Mouse (Mus musculus) forebrain, postnatal 0 days (tissue): Measurements from ENCODE around the gene Mgll. TPM values are rescaled to one million over a fixed set of nuclear protein-coding genes. Genes with fewer than 3 reads are reported as not detected.

Experiments used
- ATAC-seq: fragments of 200-750 bp; cut with Nextera tagmentation; 2 replicates; pipeline ENCODE4 v1.8.0; 2017; ENCODE audit warnings: mild to moderate bottlenecking, moderate library complexity
- DNase-seq: peaks from one replicate; pipeline ENCODE4 v3.0.0-alpha.2; 2015
- H3K27ac ChIP-seq: fragments of 300-500 bp; sonication (generic); 2 replicates; pipeline ENCODE4 v1.5.1; 2014; ENCODE audit warnings: low read depth, mild to moderate bottlenecking, antibody characterized with exemption, low read length, moderate library complexity, mixed read lengths
- H3K27me3 ChIP-seq: fragments of 300-500 bp; sonication (generic); 2 replicates; pipeline ENCODE4 v1.6.1; 2014; ENCODE audit warnings: mild to moderate bottlenecking, low read length, mixed read lengths; ENCODE audit not compliant: insufficient read depth
- H3K36me3 ChIP-seq: fragments of 300-500 bp; sonication (generic); 2 replicates; pipeline ENCODE4 v1.6.1; 2014; ENCODE audit warnings: mild to moderate bottlenecking, moderate library complexity; ENCODE audit not compliant: insufficient read depth
- H3K4me1 ChIP-seq: fragments of 300-500 bp; sonication (generic); 2 replicates; pipeline ENCODE4 v1.6.1; 2014; ENCODE audit warnings: antibody characterized with exemption; ENCODE audit not compliant: insufficient read depth
- H3K4me2 ChIP-seq: fragments of 300-500 bp; sonication (generic); 2 replicates; pipeline ENCODE4 v1.6.1; 2014; ENCODE audit warnings: low read depth, mild to moderate bottlenecking, moderate library complexity
- H3K4me3 ChIP-seq: fragments of 300-500 bp; sonication (generic); 2 replicates; pipeline ENCODE4 v1.5.1; 2014; ENCODE audit warnings: low read depth, low read length, mixed read lengths
- H3K9ac ChIP-seq: fragments of 300-500 bp; sonication (generic); 2 replicates; pipeline ENCODE4 v1.6.1; 2014; ENCODE audit warnings: mild to moderate bottlenecking
- H3K9me3 ChIP-seq: fragments of 300-500 bp; sonication (generic); 2 replicates; pipeline ENCODE4 v1.6.1; 2016; ENCODE audit warnings: low read length
- CTCF ChIP-seq: sonication (generic); IDR thresholded peaks from 2 replicates; pipeline ENCODE4 v1.5.1; 2016; ENCODE audit warnings: antibody characterized with exemption, control low read depth, low read depth
- WGBS: fragments of 180-500 bp; shearing (Covaris S2); extraction: QIAGEN DNeasy Blood & Tissue Kit; methylation state at CpG from one replicate; pipeline ENCODE4 v1.1.7; 2014; 5-methylcytosine and 5-hydroxymethylcytosine counted together
- polyA plus RNA-seq: library from polyadenylated mRNA; unstranded; fragments of >200 nt; fragmentation: Nextera tagmentation; extraction: Ambion mirVana; gene quantifications from 2 replicates; pipeline ENCODE4 v1.2.1, GENCODE M21; 2015
- total RNA-seq: library from RNA; depleted of rRNA; stranded (reverse); fragments of >200 nt; gene quantifications from 2 replicates; pipeline ENCODE4 v1.2.3, GENCODE M21; 2014

Mgll gene
- total and polyA plus RNA-seq, 2 experiments from 2014 or later: 35.1 to 60.7 TPM

GRCm38 (mm10) chr6:88769723-88770122, 45.5 kb downstream of the Mgll start:
- Histone ChIP-seq H3K4me3 (no peak overlapping the region), H3K4me2 (no peak overlapping the region), H3K9ac (no peak overlapping the region), H3K27ac (no peak overlapping the region), H3K36me3 (no peaks in the 10 kb centered on the region), H3K4me1 (peaks cover 8% of the 10 kb centered on the region), H3K9me3 (no peaks in the 10 kb centered on the region), H3K27me3 (no peaks in the 10 kb centered on the region)
- DNase-seq (no peak), ATAC-seq (no peak)
- no peak for TF ChIP-seq CTCF
- 81% methylated on average over 6 of the region's 6 CpGs for WGBS

DNA sequence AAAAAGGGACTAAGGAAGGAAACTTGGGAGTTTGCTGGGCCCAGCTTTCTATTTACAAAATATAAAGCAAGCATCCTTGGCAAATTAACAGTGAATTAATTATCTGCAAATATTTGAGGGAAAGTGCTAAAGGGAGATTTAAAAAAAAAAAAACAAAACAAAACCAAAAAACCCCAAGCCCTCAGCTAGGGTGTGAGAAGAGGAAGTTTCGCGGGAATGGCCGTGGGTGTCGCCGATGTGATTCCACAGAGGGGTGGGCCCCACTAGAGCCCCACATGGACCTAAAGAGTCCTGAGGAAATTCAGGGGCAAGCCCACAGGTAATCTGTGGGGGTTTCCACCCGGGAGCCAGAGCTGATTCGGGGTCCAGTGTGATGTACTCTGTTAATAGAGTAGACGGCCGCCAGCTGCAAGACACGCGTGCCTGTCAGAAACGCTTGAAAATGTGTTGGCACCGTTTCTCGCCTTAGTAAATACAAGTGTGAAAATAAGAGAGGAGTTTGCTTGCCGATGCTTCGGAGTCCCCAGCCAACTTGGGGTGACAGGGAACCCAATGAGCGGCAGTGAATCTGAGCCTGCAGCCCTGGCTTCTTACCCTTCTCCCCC, 46.2 kb downstream of the Mgll start:
- DNase-seq: no peak
- no peak for TF ChIP-seq CTCF
- Histone ChIP-seq H3K27ac (peak overlapping the region; percentile 30; the same call in 1 of the 2 replicates), H3K9me3 (no peaks in the 10 kb centered on the region), H3K36me3 (no peaks in the 10 kb centered on the region), H3K27me3 (no peaks in the 10 kb centered on the region), H3K9ac (no peak overlapping the region), H3K4me3 (no peak overlapping the region), H3K4me2 (0 out of 2 replicates have a peak overlapping the region, but pooled peaks have one; percentile 2), H3K4me1 (peaks cover 8% of the 10 kb centered on the region)
- 39% methylated on average over 17 of the region's 17 CpGs for WGBS
- ATAC-seq: peak; percentile 40; the same call in 1 of the 2 replicates

DNA sequence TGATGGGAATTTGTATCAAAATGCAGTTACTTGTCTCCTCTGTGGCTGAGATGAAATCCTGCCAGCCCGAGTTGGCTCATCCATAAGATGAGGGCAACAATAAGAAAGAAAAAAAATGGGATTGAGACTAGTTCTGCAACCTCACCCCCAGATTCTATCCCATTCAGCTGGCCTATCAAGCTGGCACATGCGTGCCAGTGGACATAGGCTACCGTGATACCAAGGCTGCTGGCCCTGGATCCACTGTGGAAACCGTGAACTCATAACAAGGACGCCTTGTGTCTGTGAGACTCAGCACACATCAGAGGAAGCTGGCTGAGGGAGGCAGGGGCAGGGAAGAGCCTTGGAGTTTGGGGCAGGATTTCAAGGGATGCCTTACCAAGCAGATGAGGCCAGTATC, 46.8 kb downstream of the Mgll start:
- 58% methylated on average over 5 of the region's 5 CpGs for WGBS
- no peaks in the 10 kb centered on the region for H3K27me3 ChIP-seq
- no peak for TF ChIP-seq CTCF
- H3K9me3 ChIP-seq: no peaks in the 10 kb centered on the region
- ATAC-seq (no peak), DNase-seq (no peak)
- peak overlapping the region; percentile 30; the same call in 1 of the 2 replicates for H3K27ac ChIP-seq
- H3K36me3 ChIP-seq: no peaks in the 10 kb centered on the region
- H3K4me3 ChIP-seq: no peak overlapping the region
- no peak overlapping the region for H3K9ac ChIP-seq
- 0 out of 2 replicates have a peak overlapping the region, but pooled peaks have one; percentile 2 for H3K4me2 ChIP-seq
- peaks cover 8% of the 10 kb centered on the region for H3K4me1 ChIP-seq

- H3K27me3 ChIP-seq: no peaks in the 10 kb centered on the region
- DNase-seq (no peak), ATAC-seq (no peak)
- WGBS: 81% methylated on average over 13 of the region's 13 CpGs
- H3K4me3 ChIP-seq: no peak overlapping the region
- no peak overlapping the region for H3K4me2 ChIP-seq
- no peaks in the 10 kb centered on the region for H3K9me3 ChIP-seq
- no peaks in the 10 kb centered on the region for H3K36me3 ChIP-seq
- H3K9ac ChIP-seq: no peak overlapping the region
- H3K27ac ChIP-seq: no peak overlapping the region; the same call in 1 of the 2 replicates
- no peak for TF ChIP-seq CTCF
- H3K4me1 ChIP-seq: peaks cover 8% of the 10 kb centered on the region
Observed at GRCm38 (mm10) chr6:88772041-88772440, 47.8 kb downstream of the Mgll start.

- no peaks in the 10 kb centered on the region for H3K27me3 ChIP-seq
- no peak overlapping the region for H3K4me2 ChIP-seq
- ATAC-seq (no peak), DNase-seq (no peak)
- no peak overlapping the region for H3K4me3 ChIP-seq
- no peaks in the 10 kb centered on the region for H3K9me3 ChIP-seq
- H3K9ac ChIP-seq: no peak overlapping the region
- H3K4me1 ChIP-seq: peaks cover 8% of the 10 kb centered on the region
- TF ChIP-seq CTCF: no peak
- no peaks in the 10 kb centered on the region for H3K36me3 ChIP-seq
- 78% methylated on average over 9 of the region's 9 CpGs for WGBS
- H3K27ac ChIP-seq: no peak overlapping the region
Observed at GRCm38 (mm10) chr6:88774055-88774454, 49.8 kb downstream of the Mgll start.

GRCm38 (mm10) chr6:88775267-88775666, 51.1 kb downstream of the Mgll start:
- no peaks in the 10 kb centered on the region for H3K9me3 ChIP-seq
- no peak for TF ChIP-seq CTCF
- no peak overlapping the region for H3K9ac ChIP-seq
- H3K4me2 ChIP-seq: no peak overlapping the region
- DNase-seq (no peak), ATAC-seq (peak; percentile 32; the same call in 1 of the 2 replicates)
- no peak overlapping the region for H3K27ac ChIP-seq
- H3K4me1 ChIP-seq: peaks cover 8% of the 10 kb centered on the region
- H3K27me3 ChIP-seq: no peaks in the 10 kb centered on the region
- 64% methylated on average over 14 of the region's 14 CpGs for WGBS
- no peak overlapping the region for H3K4me3 ChIP-seq
- H3K36me3 ChIP-seq: no peaks in the 10 kb centered on the region

GRCm38 (mm10) chr6:88776336-88776923, 52.2 kb downstream of the Mgll start:
- no peak for TF ChIP-seq CTCF
- WGBS: 58% methylated on average over 13 of the region's 13 CpGs

More at GRCm38 (mm10) chr6:88776336-88776923, 52.2 kb downstream of the Mgll start:
- H3K9me3 ChIP-seq: no peaks in the 10 kb centered on the region
- no peaks in the 10 kb centered on the region for H3K36me3 ChIP-seq
- no peaks in the 10 kb centered on the region for H3K27me3 ChIP-seq
- no peak overlapping the region for H3K4me2 ChIP-seq
- DNase-seq (no peak), ATAC-seq (no peak)
- no peak overlapping the region for H3K9ac ChIP-seq
- no peak overlapping the region for H3K4me3 ChIP-seq
- no peaks in the 10 kb centered on the region for H3K4me1 ChIP-seq
- no peak overlapping the region for H3K27ac ChIP-seq
